Mouse (Mus musculus) spleen, adult 12 weeks (tissue): Measurements from ENCODE around the gene Gp6.
"Not testable (repeated sequence)": the region's sequence is repeated elsewhere in the genome, so short reads cannot be mapped to it uniquely, and the experiment has no call there.

Experiments
- DNase-seq: peaks from one replicate; pipeline ENCODE4 v3.0.0; 2022; ENCODE audit warnings: low spot score

Gp6 gene

DNA sequence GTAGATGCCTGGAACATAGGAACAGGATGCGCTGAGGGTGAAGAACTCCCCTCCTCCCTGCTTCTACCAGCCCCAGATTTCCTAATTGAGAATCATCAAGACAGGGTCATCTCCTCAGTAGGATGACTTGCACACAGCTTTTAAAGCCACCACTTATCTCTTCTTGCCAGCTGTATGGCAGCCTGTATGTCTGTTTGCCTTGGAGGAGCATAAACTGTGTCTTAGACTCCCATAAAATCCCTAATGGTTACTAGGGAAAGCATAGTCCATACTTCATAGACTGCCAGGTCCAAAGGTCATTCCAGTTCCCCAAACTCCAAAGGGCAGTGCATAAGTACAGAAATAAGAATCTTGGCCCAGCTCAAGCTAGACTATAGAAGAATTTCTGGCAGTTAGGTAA is at the start of gene Gp6:
Gp6 (minus strand) TSS at position 15 of the 400 bp plus-strand sequence.
- DNase-seq, result no peak

DNA sequence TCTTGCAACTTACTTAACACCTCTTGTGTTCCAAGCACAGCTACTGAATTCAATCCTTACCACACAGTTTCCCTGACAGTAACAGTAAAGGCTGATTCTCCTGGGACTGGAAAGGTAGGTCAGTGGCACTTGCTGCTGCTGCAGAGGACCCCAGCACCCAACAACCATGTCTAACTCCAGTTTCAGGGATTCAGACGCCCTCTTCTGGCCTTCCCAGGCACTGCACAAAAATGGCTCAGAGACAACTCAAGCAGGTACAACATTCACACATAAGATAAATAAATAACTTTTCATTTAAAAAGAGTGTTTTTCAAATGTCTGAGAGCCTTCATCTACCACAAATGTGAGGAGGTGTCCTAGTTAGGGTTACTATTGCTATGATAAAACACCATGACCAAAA is 49.6 kb upstream of the Gp6 start:
- DNase-seq, result no peak

DNA sequence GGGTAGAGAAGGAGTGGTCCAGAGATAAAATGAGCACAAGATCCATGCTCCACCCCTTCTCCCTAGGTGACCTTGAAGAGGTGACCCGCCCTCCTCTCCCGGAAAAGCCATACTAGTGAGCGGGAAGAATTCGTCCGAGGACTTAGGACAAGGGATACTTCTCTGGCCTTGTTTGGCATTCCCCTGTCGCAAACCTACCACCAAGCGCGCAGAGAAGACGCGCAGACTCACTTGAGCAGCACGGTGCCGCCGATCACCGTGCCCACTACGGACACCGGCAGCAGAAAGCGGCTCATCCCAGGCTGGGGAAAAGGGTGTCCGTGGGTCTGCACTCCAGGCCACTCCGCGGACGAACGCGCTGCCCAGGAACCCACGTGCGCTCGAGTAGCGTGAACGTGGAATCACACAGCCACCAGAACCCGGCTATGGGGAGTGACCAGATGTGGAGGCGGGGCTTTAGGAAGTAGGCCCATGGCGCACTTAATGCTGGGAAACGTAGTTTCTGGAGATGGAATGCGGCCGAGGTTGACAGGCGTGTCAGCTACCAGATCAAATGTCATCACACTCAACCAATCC is 47.8 kb upstream of the Gp6 start, which contains the start of gene Rdh13:
Rdh13 (minus strand) TSS at position 434 of the 576 bp plus-strand sequence.
- DNase-seq, result peak; percentile 68

DNA sequence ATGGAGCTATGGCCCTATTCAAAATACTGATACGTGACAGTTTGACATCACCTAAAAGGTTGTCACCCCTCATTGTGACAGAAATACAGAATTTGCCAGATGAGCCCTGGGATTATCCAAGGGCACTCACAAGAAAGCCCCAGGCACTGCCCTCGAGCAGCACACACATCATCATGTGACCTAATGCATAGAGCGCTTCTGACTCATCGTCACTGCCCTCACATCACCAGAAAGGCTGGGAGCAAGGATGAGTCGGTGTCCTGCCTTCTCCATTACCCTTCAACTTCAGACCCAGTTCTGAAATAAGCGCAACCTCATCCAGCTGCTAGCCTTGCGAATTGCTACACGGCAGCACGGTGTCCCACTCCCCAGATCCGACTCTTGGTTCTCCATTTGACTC is 43.0 kb upstream of the Gp6 start:
- no peak for DNase-seq

DNA sequence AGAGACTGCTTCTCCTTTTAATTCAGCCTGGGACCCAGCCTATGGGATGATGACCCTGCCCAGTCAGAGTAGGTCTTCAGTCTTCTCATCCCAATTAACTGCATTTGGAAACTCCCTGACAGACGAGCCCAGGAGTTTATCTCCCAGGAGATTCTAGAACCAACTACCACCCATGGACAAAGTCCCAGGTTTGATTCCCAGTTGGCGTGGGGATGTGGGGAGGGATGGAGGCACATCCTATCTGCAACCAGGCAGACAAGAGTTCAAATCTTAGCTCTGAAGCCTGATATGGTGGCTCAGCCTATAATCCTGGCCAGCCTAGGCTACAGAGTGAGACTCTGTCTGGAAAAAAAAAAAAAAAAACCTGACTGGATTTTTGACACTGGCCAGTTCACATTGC is 40.2 kb upstream of the Gp6 start:
- no peak for DNase-seq

DNA sequence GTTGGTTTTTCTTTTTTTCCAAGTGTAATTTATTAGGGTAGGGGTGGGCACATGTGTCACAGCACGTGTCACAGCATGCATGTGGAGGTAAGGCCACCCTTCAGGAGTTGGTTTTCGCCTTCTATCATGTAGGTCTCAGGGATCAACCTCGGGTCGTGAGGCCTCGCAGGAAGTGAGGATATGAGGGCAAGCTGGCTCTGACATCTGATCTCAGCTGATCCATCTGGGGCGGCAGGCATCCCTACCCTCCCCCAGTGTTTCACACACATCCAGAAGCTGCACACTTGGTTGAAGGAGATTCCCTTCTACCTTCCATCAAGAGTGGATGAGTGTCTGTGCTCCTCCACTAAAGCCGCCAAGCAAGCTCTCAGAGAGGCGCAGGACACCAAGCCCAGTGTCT is 34.5 kb upstream of the Gp6 start:
- no peak for DNase-seq

DNA sequence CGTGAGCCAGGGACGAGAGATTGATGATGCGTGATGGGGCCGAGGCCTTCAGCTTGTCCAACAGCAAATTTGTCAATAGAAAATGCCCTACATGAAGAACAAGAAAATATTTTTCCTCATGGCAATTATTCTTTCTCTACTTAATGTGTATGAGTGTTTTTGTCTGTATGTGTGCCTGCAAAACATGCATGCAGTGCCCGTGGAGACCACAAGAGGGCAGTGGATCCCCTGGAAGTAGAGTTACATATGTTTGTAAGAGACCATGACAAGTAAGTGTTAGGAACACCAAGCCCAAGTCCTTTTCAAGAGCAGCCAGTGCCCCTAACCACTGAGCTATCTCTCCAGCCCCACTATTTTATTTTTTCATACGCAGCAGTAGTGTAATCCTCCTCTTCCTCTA is 34.0 kb upstream of the Gp6 start:
- DNase-seq, result peak; percentile 61

DNA sequence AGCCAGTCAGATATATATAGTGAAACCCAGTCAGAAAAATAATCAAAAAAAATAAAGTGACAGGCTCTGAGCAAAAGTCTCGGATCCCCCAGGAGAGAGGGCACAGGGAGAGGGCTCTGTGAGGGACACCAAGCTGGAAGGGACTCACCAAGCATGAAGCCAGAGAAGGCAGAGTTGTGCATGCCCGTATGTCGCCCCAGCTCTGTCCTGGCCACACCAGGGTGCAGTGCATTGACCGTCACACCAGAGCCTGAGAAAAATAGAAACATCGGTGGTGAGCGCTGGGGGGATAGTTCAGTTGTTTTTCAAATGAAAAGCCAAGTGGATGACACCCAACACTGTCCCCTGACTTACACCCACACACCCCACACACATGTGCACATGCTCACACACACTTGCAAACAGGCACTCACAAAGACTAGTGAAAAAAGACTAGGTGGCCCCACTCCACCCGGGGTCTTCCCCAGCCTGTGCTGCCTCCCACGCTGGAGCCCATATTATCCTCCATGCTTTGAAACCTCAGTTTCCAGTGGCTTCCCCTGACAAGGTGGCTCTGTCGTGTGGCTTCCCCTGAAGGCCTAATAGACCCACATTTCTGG is 32.8 kb upstream of the Gp6 start:
- no peak for DNase-seq

DNA sequence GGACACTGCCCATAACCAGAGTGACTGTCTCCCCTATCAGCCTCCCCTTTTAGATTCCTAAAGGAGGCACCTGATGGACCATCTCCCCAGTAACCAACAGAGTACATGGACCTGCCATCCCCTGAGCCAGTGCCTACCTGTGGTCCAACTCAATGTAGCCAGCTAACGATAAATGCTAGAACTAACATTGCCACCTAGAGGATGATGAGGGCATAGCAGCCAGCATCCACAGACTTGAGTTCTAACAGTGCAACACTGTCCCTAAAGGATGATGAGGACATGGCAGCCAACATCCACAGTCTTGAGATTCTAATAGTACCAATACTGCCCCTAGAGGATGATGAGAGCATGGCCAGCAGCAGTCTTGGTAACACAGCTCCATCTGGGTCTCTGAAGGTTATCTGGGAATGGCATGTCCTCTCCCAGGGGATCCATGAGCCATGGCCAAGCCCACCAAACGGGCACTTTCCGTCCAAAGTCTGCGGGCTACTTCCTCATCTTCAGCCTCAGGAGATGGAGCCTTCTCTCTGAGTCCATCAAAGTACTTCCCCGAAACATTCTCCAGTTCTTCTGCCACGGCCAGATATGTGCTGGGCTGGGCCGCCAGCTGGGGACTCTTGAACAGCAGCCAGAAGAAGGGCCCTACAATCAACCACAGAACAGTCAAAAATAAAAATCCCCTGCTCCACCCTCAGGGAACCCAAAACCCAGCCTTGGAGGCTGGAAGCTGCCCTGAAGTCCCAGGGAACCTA is 29.8 kb upstream of the Gp6 start:
- DNase-seq, result peak; percentile 75

DNA sequence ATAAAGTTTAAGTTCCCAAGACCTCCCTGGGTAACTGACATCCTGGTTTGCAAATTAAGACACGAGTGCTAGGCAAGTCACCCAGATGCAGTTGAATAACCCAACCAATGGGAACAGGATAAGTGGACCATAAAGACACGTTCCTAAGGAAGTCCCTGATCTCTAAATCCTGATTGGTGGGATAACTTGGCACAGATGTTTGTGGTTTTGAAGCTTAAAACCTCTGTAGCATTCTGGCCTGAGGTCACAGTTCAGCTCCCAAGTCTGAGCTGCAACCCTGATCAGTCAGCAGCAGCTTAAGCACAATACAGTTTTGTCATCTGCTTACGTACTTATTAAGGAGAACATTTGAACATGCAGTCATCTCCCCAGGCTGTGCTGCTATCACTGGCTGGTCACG is 22.7 kb upstream of the Gp6 start:
- DNase-seq, result no peak

DNA sequence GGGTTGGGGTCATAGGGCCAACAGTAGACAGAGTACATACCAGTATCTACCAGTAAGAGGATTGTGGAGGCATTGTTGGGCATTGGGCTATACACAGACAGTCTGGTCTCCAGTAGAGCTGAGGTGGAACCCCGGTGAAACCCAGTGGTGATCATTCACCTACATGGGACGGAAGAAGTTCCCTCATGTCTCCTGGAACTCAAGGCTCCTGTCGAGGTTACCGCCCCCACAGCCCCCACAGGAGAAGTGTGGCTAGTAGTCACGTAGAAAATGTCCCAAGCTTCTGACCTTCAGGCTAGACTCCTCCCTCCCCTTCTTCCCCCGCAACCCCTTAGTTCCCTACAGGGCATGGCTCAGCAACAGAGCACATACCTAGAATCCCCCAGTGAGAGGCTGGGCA is 22.1 kb upstream of the Gp6 start:
- no peak for DNase-seq

DNA sequence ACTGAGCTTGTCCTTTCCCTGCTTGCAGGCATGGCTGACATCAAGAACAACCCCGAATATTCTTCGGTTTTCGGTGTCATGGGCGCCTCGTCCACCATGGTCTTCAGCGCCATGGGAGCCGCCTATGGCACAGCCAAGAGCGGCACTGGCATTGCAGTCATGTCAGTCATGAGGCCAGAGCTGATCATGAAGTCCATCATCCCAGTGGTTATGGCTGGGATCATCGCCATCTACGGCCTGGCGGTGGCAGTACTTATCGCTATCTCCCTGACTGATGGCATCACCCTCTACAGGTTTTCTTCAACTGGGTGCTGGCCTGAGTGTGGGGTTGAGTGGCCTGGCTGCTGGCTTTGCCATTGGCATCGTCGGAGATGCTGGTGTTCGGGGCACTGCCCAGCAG is 14.9 kb upstream of the Gp6 start:
- DNase-seq, result not testable (repeated sequence)

DNA sequence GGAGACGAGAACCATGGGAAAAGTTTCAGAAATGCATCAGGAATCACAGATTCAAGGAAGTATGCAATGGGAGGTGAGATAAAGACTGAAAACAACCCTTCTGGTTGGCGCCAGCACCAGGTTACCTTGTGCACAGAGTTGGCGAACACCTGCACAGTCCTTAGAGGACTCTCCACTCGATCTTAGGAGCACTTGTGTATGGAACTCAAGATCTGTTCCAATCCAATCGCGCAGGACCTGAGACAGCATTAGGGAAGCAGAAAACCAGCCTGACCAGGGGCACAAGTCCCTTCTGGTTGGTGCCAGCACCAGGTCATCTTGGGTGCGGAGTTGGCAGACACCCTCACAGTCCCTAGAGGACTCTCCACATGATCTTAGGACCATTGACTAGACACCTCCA is 24.0 kb downstream of the Gp6 start:
- DNase-seq, result no peak

DNA sequence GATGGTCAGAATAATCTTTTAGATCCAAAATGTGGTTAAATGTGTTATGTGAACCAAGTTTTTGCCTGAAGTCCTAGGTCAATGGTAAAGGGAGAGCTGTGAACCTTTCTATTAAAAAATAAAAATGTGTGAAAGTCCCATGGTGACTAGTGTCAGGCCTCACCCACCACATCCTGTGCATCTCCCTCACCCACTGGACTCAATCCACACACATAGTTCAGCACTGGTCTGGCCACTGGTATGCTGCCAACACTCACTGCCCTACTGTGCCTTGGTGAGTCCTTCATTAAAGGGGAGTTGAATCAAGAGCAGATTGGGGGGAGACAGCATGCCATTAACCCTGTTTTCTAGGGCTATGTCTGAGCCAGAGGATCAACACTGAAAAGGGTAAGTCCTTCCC is 60.0 kb downstream of the Gp6 start, which contains the start of gene Ncr1:
Ncr1 (plus strand) TSS at position 216 of the 400 bp plus-strand sequence.
- DNase-seq, result no peak

DNA sequence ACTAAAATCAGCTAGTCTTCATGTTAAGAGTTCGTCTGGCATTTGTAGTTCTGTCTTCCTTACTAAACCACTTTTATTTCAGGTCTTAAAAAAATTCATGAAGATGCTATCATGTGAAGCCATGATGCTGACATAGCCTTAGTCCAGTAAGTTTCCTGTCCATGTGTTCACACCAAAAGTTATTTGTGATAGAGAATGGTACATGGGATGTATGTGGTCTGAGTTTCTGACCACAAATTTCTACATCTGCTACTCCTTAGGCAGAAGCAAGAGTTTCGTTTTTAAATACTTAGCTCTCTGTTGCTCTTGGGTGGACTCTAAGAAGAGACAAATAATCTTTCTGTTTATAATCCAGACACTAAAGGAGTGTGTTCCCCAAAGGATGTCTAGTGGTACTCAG is 74.2 kb downstream of the Gp6 start:
- DNase-seq, result no peak
